Mouse (Mus musculus) stomach, embryonic 15.5 days (tissue): ENCODE measurements around the gene Eme1. TPM values are rescaled to one million over a fixed set of nuclear protein-coding genes. Genes with fewer than 3 reads are reported as not detected.
A peak's percentile ranks its signal among the peaks of the same experiment; 100 is the strongest.
"Not testable (repeated sequence)": the region's sequence is repeated elsewhere in the genome, so short reads cannot be mapped to it uniquely, and the experiment has no call there.

Source experiments
- ATAC-seq: fragments of 200-750 bp; cut with Nextera tagmentation; 2 replicates; pipeline ENCODE4 v1.8.0; 2017; ENCODE audit warnings: low read depth, moderate number of reproducible peaks, moderate TSS enrichment; ENCODE audit not compliant: insufficient read depth, low FRiP score
- H3K27ac ChIP-seq: fragments of 300-500 bp; sonication (generic); 2 replicates; pipeline ENCODE4 v1.5.1; 2015; ENCODE audit warnings: mild to moderate bottlenecking, inconsistent platforms
- H3K27me3 ChIP-seq: fragments of 300-500 bp; sonication (generic); replicated peaks from 2 replicates; pipeline ENCODE4 v1.6.1; 2015; ENCODE audit warnings: inconsistent platforms
- H3K36me3 ChIP-seq: fragments of 300-500 bp; sonication (generic); 2 replicates; pipeline ENCODE4 v1.6.1; 2015; ENCODE audit warnings: inconsistent platforms
- H3K4me1 ChIP-seq: fragments of 300-500 bp; sonication (generic); 2 replicates; pipeline ENCODE4 v1.6.1; 2015; ENCODE audit warnings: inconsistent platforms
- H3K4me2 ChIP-seq: fragments of 300-500 bp; sonication (generic); 2 replicates; pipeline ENCODE4 v1.6.1; 2015; ENCODE audit warnings: mild to moderate bottlenecking, inconsistent platforms
- H3K4me3 ChIP-seq: fragments of 300-500 bp; sonication (generic); replicated peaks from 2 replicates; pipeline ENCODE4 v1.5.1; 2015; ENCODE audit warnings: inconsistent platforms
- H3K9ac ChIP-seq: fragments of 300-500 bp; sonication (generic); 2 replicates; pipeline ENCODE4 v1.6.1; 2015; ENCODE audit warnings: inconsistent platforms
- H3K9me3 ChIP-seq: fragments of 300-500 bp; sonication (generic); 2 replicates; pipeline ENCODE4 v1.6.1; 2016; ENCODE audit warnings: inconsistent platforms
- WGBS: fragments of 180-500 bp; shearing (Covaris S2); methylation state at CpG from one replicate; pipeline ENCODE4 v1.1.7; 2015; 5-methylcytosine and 5-hydroxymethylcytosine counted together
- polyA plus RNA-seq: library from polyadenylated mRNA; unstranded; fragments of >200 nt; fragmentation: Nextera tagmentation; extraction: Ambion mirVana; gene quantifications from 2 replicates; pipeline ENCODE4 v1.2.1, GENCODE M21; 2015

The Eme1 gene
- 16.6 and 17.6 TPM in 2 replicates for polyA plus RNA-seq

GRCm38 (mm10) chr11:94653663-94654436 is at the start of gene Eme1, which contains the start of gene Mrpl27:
TSS of gene Eme1 (minus strand) at chr11:94653964.
TSS of gene Mrpl27 (plus strand) at chr11:94653767.
- Histone ChIP-seq H3K9ac (peak within 1 kb of the TSS; percentile 61), H3K36me3 (peaks cover 7% of the 10 kb centered on the region; the same call in 1 of the 2 replicates), H3K4me1 (peaks cover 7% of the 10 kb centered on the region; the same call in 1 of the 2 replicates), H3K4me3 (peak within 1 kb of the TSS; percentile 81), H3K27ac (peak within 1 kb of the TSS; percentile 97), H3K9me3 (no peaks in the 10 kb centered on the region), H3K27me3 (no peaks in the 10 kb centered on the region), H3K4me2 (peak within 1 kb of the TSS; percentile 82)
- WGBS = 1% methylated on average over 32 of the region's 32 CpGs
- ATAC-seq = peak; percentile 87

DNA sequence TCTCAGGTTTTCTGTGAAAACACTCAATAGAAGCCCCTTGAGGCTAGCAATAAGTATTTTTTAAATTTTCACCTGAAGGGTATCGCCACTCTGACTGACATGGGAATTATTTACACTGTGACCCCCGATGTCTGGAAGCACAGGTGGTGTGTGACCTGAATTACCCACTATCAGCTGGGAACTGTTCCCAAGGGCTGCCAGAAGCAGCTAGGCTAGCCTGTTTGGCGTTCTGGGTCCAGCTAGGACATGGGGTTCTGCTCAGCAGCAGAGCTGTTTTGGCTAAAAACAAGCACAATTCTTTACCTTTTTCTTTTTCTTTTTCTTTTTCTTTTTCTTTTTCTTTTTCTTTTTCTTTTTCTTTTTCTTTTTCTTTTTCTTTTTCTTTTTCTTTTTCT is 48.4 kb upstream of the Eme1 start:
- Histone ChIP-seq H3K4me1 (peaks cover 14% of the 10 kb centered on the region), H3K27me3 (no peaks in the 10 kb centered on the region), H3K4me3 (no peak overlapping the region), H3K27ac (peak overlapping the region; percentile 19), H3K36me3 (no peaks in the 10 kb centered on the region), H3K9ac (no peak overlapping the region), H3K4me2 (peak overlapping the region; percentile 49), H3K9me3 (no peaks in the 10 kb centered on the region)
- 17% methylated on average over 3 of the region's 3 CpGs for WGBS
- ATAC-seq = no peak

DNA sequence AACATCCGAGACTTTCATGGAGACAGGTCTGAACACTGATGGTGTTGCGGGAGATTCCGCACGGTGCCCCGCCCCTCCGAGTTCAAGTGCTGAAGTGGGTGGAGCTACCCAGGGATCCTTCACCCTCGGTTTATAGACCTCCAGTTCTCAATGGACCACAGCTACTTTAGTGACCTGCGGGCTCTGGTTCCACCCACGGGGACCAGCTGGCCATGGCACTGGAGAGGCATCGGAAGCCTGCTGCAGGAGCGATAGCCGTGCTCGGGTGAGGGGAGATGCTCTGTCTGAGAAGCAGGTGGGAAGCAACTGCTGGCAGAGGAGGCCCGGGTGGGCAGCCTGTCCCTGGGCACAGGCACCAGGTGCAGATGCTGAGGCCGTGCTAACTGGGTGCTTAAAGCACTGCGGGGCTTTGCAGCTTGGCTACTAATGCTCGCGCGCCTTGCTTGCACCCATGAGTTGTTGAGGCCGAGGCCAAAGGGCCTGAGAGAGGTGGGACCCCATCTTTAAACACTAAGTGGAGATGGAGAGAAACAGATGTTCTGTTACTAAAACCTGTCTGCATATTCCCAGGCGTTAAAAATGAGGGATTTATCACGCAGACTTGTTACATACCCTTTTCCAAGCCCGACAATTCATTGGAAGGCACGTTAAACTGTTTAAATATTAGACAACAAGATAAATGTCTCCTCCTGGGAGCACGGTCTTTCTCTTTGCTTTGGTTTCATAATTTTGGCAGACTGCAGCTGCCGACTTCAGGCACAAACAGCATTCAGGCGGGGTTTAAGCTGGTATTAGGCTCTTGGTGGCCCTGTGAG is 47.8 kb upstream of the Eme1 start:
- H3K9me3 ChIP-seq = no peaks in the 10 kb centered on the region
- ATAC-seq = 0 out of 2 replicates have a peak, but pooled peaks have one; percentile 23
- no peaks in the 10 kb centered on the region for H3K27me3 ChIP-seq
- no peak overlapping the region for H3K9ac ChIP-seq
- H3K4me2 ChIP-seq = peak overlapping the region; percentile 49
- H3K36me3 ChIP-seq = no peaks in the 10 kb centered on the region
- 23% methylated on average over 27 of the region's 27 CpGs for WGBS
- peak overlapping the region; percentile 50 for H3K27ac ChIP-seq
- peaks cover 14% of the 10 kb centered on the region for H3K4me1 ChIP-seq
- H3K4me3 ChIP-seq = peak overlapping the region; percentile 20

DNA sequence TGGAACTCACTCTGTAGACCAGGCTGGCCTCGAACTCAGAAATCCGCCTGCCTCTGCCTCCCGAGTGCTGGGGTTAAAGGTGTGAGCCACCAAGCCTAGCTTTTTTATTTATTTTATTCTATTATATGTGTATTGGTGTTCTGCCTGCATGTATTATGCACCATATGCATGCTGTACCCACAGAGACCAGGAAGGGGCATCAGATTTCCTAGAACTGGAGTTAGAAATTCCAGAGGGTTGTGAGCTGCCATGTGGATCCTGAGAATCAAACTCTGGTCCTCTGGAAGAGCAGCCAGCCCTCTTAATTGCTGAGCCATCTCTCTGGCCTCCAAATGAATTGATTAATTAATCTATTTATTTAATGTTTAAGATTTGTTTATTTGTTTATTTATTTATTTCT is 45.6 kb upstream of the Eme1 start:
- H3K36me3 ChIP-seq = no peaks in the 10 kb centered on the region
- H3K27me3 ChIP-seq = no peaks in the 10 kb centered on the region
- ATAC-seq = no peak
- H3K9ac ChIP-seq = no peak overlapping the region
- 93% methylated on average over 3 of the region's 3 CpGs for WGBS
- H3K4me1 ChIP-seq = peaks cover 14% of the 10 kb centered on the region
- no peaks in the 10 kb centered on the region for H3K9me3 ChIP-seq
- no peak overlapping the region for H3K4me2 ChIP-seq
- no peak overlapping the region for H3K4me3 ChIP-seq
- no peak overlapping the region for H3K27ac ChIP-seq

DNA sequence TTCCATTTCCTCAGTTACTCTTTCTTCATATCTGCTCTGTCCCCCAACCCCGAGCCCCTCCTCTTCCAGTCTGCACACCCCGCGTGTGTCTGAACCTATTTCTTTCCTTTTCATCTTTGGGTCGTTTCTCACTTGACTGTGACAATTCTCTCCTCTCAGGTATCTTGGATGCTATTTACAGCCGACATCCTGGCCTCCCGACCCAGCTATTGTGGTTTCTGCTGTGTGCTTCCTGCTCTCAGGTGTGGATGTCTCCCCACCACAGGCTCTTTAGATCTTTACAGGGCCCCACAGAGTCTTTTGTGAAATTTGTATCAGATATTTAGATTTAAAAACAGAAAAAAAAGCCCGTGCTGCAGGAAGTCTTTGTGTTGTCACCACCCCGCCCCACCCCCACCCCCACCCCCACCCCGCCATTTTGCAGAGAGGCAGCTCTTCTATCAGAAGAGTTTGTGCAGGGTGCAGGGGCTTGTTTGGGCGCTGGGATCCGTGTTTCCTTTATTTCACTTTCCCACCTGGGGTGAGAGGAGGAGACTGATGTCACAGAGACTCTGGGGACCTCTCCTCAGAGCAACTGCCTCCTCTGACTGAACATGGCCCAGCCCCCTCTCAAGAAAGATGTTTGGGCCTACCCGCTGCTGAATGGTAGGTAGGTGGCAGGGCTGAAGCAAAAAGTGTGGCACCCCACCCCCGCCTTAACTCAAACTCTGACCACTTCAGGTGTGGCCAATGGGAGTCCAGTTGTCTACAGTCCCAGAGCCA is 44.1 kb upstream of the Eme1 start:
- no peak for ATAC-seq
- Histone ChIP-seq H3K9me3 (no peaks in the 10 kb centered on the region), H3K4me1 (peaks cover 8% of the 10 kb centered on the region), H3K4me2 (no peak overlapping the region), H3K9ac (no peak overlapping the region), H3K27me3 (no peaks in the 10 kb centered on the region), H3K27ac (no peak overlapping the region), H3K36me3 (no peaks in the 10 kb centered on the region), H3K4me3 (no peak overlapping the region)
- 51% methylated on average over 13 of the region's 13 CpGs for WGBS

DNA sequence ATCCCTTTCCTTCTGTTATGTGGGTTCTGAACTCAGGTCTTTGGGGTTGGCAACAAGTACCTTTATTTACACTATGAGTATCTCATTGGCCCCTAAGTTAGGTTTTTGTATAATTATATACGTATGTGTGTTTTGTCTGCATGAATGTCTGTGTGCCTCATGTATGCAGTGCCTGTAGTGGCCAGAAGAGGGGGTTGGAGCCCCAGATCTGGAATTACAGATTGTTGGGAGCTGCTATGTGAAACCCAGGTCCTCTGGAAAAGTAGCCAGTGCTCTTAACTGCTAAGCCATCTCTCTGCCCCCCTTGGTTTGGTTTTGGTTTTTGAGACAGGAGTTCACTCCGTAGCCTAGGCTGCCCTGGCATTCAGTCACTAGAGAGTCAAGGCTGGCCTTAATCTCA is 43.4 kb upstream of the Eme1 start:
- H3K27ac ChIP-seq = no peak overlapping the region
- WGBS = 91% methylated on average over 2 of the region's 2 CpGs
- no peak for ATAC-seq
- H3K4me3 ChIP-seq = no peak overlapping the region
- H3K4me1 ChIP-seq = peaks cover 8% of the 10 kb centered on the region
- H3K4me2 ChIP-seq = no peak overlapping the region
- H3K27me3 ChIP-seq = no peaks in the 10 kb centered on the region
- no peaks in the 10 kb centered on the region for H3K9me3 ChIP-seq
- no peak overlapping the region for H3K9ac ChIP-seq
- no peaks in the 10 kb centered on the region for H3K36me3 ChIP-seq

- Histone ChIP-seq H3K4me1 (no peaks in the 10 kb centered on the region), H3K36me3 (no peaks in the 10 kb centered on the region), H3K27me3 (no peaks in the 10 kb centered on the region), H3K9ac (no peak overlapping the region), H3K4me3 (no peak overlapping the region), H3K27ac (no peak overlapping the region), H3K4me2 (no peak overlapping the region), H3K9me3 (no peaks in the 10 kb centered on the region)
- no peak for ATAC-seq
- WGBS = 66% methylated on average over 6 of the region's 6 CpGs
Measured at GRCm38 (mm10) chr11:94695508-94695907, 41.7 kb upstream of the Eme1 start.

DNA sequence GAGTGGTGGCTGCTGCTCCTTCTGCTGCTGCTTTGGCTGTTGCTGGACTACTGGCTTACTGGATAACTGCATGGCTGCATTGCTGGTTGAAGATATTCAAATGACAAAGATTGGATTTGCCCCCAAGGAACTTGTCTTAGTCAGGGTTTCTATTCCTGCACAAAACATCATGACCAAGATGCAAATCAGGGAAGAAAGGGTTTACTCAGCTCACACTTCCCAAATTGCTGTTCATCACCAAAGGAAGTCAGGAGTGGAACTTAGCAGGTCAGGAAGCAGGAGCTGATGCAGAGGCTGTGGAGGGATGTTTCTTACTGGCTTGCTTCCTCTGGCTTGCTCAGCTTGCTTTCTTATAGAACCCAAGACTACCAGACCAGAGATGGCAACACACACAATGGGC is 38.7 kb upstream of the Eme1 start:
- H3K4me2 ChIP-seq, H3K4me3 ChIP-seq, H3K36me3 ChIP-seq, H3K9me3 ChIP-seq, H3K27me3 ChIP-seq, ATAC-seq, H3K4me1 ChIP-seq, H3K27ac ChIP-seq, H3K9ac ChIP-seq: not testable (repeated sequence)

DNA sequence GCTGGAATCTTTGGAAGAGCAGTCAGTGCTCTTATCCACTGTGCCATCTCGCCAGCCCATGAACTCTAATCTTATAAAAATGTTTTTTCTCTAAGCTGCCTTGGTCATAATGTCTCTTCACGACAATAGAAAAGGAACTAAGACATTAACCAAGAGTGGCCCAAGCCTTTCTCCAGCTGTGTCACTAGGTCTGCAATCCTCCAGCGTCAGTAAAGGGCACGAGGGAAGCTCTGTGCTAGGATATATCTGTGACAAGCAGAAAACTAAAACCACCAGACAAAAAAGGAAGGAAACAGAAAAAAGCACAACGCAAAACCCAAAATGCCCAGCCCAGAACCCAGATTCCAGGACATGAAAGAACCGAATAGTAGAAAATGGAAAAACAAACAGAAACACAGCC is 33.4 kb upstream of the Eme1 start:
- no peak overlapping the region for H3K4me3 ChIP-seq
- WGBS = 79% methylated on average over 6 of the region's 6 CpGs
- H3K9ac ChIP-seq = no peak overlapping the region
- no peak for ATAC-seq
- H3K27me3 ChIP-seq = no peaks in the 10 kb centered on the region
- H3K9me3 ChIP-seq = no peaks in the 10 kb centered on the region
- no peak overlapping the region for H3K27ac ChIP-seq
- H3K4me2 ChIP-seq = no peak overlapping the region
- H3K4me1 ChIP-seq = no peaks in the 10 kb centered on the region
- no peaks in the 10 kb centered on the region for H3K36me3 ChIP-seq

GRCm38 (mm10) chr11:94682427-94682826 is 28.7 kb upstream of the Eme1 start:
- no peaks in the 10 kb centered on the region for H3K9me3 ChIP-seq
- H3K9ac ChIP-seq = no peak overlapping the region
- no peak overlapping the region for H3K27ac ChIP-seq
- peaks cover 6% of the 10 kb centered on the region; the same call in 1 of the 2 replicates for H3K4me1 ChIP-seq
- WGBS = 78% methylated on average over 7 of the region's 7 CpGs
- no peak overlapping the region for H3K4me3 ChIP-seq
- H3K4me2 ChIP-seq = no peak overlapping the region
- no peak for ATAC-seq
- H3K36me3 ChIP-seq = no peaks in the 10 kb centered on the region
- no peaks in the 10 kb centered on the region for H3K27me3 ChIP-seq

DNA sequence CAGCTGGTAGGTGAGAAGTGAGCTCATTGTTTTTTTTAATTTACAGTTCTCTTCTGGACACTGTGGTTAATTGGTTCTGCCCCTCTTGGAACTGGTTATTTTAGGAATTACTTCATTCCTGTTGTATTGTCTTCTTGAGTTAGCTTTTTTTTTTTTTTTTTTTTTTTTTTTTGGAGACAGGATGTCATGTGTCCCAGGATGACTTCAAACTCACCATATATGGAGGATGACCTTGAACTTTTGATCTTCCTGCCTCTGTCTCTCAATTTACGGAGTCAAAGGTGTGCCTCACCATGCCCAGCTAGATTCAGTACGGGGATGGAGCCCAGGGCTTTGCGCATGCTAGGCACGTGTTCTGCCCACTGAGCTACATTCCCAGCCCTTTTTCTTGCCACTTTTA is 27.9 kb upstream of the Eme1 start:
- H3K36me3 ChIP-seq = no peaks in the 10 kb centered on the region
- no peak overlapping the region for H3K4me3 ChIP-seq
- H3K27ac ChIP-seq = no peak overlapping the region
- no peak overlapping the region for H3K9ac ChIP-seq
- WGBS = 83% methylated on average over 4 of the region's 4 CpGs
- H3K27me3 ChIP-seq = no peaks in the 10 kb centered on the region
- H3K9me3 ChIP-seq = no peaks in the 10 kb centered on the region
- ATAC-seq = no peak
- no peak overlapping the region for H3K4me2 ChIP-seq
- peaks cover 7% of the 10 kb centered on the region; the same call in 1 of the 2 replicates for H3K4me1 ChIP-seq
